Mouse (Mus musculus) kidney, postnatal 14 days (tissue): ENCODE measurements around the gene Dcaf15.
A peak's percentile ranks its signal among the peaks of the same experiment; 100 is the strongest.

Experiments used
- DNase-seq: peaks from one replicate; pipeline ENCODE4 v3.0.0; 2022; ENCODE audit warnings: mixed read lengths

Dcaf15 gene

GRCm38 (mm10) chr8:84104697-84105609 lies at the start of gene Dcaf15:
TSS of gene Dcaf15 (minus strand) at chr8:84104768.
- DNase-seq: peak; percentile 99

DNA sequence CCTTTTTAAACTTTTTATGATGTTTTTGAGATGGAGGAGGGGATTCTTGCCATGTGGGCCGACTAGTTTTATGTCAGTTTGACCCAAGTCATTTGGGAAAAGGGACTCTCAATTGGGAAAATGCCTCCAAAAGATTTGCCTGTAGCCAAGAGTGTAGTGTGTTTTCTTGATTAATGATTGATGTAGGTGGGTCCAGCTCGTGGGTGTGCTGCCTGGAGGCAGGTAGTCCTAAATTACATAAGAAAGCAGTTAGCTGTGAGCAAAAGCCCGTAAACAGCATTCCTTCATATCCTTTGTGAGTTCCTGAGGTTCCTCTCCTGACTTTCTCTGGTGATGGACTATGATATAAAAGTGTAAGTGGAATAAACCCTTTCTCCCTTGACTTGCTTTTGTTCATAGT lies 44.6 kb upstream of the Dcaf15 start:
- DNase-seq: peak; percentile 26

GRCm38 (mm10) chr8:84148531-84148850 lies 43.9 kb upstream of the Dcaf15 start:
- DNase-seq: peak; percentile 14

DNA sequence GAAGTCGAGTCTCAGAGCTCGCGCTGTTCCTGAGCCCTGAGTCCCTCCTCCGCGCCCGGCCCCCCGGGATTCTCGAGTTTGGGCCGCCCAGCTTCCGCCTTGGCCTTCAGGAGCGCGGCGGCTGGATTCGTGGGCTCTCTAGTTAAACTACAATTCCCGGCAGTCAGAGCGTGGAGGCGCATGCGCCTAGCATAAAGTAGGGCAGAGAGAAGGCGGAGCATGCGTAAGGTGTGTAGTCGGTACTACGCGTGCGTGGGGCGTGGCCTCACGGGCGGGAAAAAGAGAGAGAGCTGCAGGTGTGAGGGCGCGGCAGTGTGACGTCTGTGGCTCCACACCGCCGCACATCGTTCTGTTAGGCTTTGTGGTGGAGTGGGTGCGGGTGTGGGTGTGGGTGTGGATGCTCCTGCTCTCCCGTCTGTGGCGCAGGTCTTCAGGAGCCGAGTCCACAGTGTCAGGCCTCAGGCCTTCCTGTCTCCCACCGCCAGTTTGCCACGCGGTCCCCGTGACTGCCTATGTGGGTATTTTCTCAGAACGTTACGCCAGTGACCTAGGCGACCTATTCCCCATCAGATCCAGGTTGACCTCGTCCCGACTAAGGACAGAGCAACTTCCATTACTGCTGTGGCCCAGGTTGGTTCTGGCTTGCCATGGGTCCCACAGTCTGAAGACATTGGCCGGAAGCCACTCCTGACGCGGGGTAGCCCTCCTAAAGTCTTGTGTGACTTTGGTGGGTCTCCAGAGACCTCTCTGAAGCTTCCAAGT lies 43.4 kb upstream of the Dcaf15 start, which contains the start of the genes Cc2d1a and 4930432K21Rik:
Gene Cc2d1a (minus strand): TSS at position 168 of the 762 bp plus-strand sequence.
Gene 4930432K21Rik (plus strand): TSS at position 257 of the 762 bp plus-strand sequence.
- DNase-seq: peak; percentile 97

GRCm38 (mm10) chr8:84147324-84147766 lies 42.8 kb upstream of the Dcaf15 start:
- peak; percentile 60 for DNase-seq

GRCm38 (mm10) chr8:84144636-84145245 lies 40.2 kb upstream of the Dcaf15 start:
- DNase-seq: no peak

DNA sequence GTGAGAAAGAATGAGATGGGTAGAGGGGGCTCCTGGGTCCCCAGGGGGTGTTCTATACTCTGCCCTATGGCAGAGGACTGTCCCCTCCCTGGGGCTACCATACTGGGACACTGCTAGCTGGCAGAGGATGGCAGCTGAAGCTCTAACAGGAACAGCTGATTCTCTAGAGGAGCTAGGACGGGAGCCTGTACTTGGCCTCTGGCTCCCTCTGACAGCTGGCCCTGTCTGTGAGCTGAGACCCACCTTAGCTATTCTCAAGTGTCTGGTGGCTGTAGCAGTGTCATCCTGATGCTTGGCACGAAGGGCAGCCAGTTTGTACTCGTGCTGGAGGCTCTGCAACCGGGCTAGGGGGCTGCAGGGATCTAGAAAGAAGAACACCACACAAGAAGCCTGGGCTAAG lies 36.3 kb upstream of the Dcaf15 start:
- DNase-seq: no peak

- DNase-seq: no peak
These were observed 33.3 kb upstream of the Dcaf15 start for GRCm38 (mm10) chr8:84137848-84138247.

- DNase-seq: no peak
These were observed 27.7 kb upstream of the Dcaf15 start for GRCm38 (mm10) chr8:84132225-84132624.

DNA sequence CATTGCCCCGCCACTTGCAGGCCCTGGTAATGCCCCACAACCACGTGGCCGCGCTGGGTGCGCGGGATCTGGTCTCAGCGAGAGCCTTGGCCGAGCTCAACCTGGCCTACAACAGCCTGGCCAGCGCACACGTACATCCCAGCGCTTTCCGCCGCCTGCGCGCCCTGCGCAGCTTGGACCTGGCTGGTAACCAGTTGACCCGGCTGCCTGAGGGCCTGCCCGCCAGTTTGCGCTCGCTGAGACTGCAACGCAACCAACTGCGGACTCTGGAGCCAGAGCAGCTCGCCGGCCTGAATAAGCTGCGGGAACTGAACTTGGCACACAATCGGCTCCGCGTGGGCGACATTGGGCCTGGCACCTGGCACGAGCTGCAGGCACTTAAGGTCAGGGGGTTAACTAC lies 26.2 kb upstream of the Dcaf15 start:
- peak; percentile 56 for DNase-seq

GRCm38 (mm10) chr8:84128277-84128676 lies 23.7 kb upstream of the Dcaf15 start:
- DNase-seq: no peak

DNA sequence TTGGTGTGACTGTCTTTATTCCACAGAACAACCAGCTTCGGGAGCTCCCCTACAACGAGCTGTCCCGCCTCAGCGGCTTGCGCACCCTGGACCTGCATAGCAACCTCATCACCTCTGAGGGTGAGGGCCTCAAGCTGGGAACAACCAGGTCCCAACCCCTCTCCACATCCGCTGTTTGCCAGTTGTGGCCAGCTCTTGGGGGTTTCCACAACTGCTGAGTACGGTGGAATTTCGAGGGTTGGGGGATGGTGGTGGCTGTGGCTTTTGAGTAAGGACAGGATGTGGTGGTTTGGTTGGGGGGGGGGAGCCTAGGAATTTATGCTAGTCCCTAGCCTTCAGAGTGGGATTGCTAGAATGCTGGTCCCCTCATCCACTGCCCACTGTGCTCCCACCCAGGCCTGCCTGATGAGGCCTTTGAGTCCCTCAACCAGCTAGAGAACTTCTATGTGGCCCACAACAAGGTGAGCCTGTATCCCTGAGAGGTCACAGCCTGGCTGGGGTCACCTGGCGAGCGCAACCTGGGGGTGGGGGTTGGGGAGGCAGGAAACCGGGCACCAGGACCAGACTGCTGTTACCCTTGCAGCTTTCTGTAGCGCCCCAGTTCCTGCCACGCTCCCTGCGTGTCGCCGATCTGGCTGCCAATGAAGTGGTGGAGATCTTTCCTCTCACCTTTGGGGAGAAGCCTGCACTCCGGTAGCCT lies 22.8 kb upstream of the Dcaf15 start:
- peak; percentile 28 for DNase-seq

DNA sequence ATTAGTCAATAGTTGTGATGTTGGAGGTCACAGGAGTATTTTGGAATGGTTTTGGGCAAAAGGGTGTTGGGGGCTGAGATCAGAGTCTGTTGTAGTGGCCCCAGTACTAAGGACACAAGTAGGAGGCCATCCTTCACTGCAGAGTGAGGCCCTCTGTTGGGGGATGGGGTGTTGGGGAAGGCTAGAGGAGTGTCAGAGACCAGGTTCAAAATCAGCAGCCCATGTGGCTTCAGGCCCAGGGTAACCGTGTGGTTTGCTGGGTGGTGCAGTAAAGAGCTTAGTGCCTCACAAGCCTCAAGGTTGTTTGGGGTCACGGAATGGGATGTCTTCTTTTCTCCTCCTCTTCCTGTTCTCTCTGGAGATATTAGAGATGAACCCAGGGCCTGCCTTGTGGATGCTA lies 22.2 kb upstream of the Dcaf15 start:
- no peak for DNase-seq

GRCm38 (mm10) chr8:84125656-84126055 lies 21.1 kb upstream of the Dcaf15 start, which contains the start of gene Podnl1:
TSS of gene Podnl1 (plus strand) at chr8:84125989.
- peak; percentile 24 for DNase-seq

GRCm38 (mm10) chr8:84122151-84122550 lies 17.6 kb upstream of the Dcaf15 start:
- no peak for DNase-seq

DNA sequence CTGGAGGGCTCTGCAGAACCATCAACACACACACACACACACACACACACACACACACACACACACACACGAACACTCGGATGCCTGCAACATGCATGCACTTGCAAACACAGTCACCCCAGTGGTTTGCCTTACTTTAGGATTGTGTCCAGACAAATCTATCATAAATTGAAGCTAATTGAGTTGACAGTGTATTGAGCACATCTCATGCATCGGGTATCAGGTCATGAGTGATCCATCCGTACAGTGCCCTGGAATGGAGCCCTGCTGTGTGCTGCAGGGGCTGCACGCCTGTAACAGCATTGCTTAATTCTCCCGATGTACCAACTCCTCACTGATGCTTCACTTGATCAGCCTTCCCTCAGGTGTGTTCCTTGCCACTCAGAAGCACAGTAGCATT lies 11.1 kb upstream of the Dcaf15 start:
- DNase-seq: no peak

- DNase-seq: no peak
These were observed 1.9 kb upstream of the Dcaf15 start for GRCm38 (mm10) chr8:84106216-84107040.

DNA sequence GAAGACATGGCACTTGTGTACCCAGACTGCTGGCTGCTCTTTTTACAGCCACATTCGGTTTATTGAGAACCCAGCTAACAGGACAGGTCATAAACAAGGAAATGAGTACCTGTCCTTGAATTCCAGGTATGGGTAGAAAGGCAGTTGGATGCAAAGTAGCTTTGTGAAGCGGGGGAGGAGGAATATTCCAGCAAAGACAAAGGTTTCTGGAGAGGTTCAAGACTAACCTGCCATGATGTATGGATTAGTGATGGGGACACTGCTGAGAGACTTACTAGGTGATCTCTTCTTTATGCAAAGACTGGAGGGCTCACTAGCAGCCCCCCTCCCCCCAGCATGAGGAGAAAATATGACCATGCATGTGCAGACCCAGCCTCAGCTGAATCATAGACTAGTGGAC lies 1.1 kb upstream of the Dcaf15 start:
- no peak for DNase-seq

- peak; percentile 80 for DNase-seq
These were observed 347 bp downstream of the Dcaf15 start for GRCm38 (mm10) chr8:84104221-84104620.

- peak; percentile 72 for DNase-seq
These were observed 967 bp downstream of the Dcaf15 start for GRCm38 (mm10) chr8:84103601-84104000.

- peak; percentile 41 for DNase-seq
These were observed 2.9 kb downstream of the Dcaf15 start for GRCm38 (mm10) chr8:84101476-84102270.
